Mouse (Mus musculus) retina, postnatal 1 day (tissue): Measurements from ENCODE around the gene Nanog.
"Not testable (repeated sequence)": the region's sequence is repeated elsewhere in the genome, so short reads cannot be mapped to it uniquely, and the experiment has no call there.

Source experiments
- DNase-seq: peaks from one replicate; pipeline ENCODE4 v3.0.0-alpha.2; 2012

Nanog gene

DNA sequence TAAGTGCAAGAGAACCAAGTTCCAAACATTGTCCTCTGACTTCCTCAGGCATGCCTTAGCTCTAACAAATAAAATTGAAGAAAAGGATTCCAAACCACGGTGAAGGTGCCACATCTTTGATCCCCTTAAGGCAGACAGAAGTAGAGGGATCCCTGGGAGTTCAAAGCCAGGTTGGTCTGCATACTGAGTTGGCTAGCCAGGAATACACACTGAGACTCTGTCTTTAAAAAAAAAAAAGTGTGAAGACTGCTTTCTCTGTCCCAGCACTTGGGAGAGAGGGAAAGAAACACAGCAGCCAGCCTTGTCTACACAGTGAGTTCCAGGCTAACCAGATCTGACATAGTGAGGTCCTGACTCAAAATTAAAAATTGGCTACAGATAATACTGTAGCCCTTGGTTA lies 3.6 kb upstream of the Nanog start:
- no peak for DNase-seq

DNA sequence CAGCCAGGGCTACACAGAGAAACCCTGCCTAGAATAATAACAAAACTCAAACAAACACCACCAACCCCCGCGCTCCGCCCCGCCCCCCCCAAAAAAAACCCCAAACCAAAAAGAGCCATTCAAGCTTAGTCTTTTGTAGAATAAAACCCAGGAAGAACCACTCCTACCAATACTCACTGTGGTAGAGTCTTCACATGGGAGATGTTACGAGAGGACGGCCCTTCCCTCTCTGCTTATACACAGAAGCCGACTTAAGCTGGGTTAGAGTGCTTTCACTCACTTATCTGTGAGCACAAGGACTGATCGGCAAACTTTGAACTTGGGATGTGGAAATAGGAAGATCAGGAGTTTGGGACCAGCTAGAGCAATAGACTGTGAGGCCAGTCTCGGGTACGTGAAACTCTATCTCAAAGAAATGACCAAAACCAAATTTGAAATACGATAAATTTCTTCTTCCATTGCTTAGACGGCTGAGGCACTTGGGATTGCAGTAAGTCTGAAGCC lies 900 bp upstream of the Nanog start:
- DNase-seq, result no peak

DNA sequence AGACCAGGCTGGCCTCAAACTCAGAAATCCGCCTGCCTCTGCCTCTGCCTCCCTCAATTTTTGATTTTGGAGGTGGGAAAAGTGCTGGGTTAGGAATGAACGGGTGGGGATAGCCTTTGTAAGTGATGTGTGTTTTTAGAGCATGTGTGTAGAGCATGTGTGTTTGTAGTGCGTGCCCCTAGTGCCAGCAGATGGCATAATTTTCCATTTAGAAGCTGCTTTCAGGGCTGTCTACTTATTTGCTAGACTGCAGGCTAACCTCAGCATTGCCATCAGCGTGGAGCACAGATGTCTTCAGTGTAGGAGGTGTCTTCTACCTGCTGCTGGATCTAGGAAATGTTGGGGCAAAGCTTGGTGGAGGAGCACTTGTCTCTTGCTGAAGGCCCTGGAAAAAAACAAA lies 1.5 kb downstream of the Nanog start:
- no peak for DNase-seq

DNA sequence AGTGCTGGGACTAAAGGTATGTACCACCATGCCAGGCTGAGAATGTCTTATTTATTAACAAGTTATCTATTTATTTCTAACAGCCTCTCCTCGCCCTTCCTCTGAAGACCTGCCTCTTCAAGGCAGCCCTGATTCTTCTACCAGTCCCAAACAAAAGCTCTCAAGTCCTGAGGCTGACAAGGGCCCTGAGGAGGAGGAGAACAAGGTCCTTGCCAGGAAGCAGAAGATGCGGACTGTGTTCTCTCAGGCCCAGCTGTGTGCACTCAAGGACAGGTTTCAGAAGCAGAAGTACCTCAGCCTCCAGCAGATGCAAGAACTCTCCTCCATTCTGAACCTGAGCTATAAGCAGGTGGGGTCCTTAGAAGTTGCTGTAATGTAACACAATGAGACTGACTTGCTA lies 4.2 kb downstream of the Nanog start:
- DNase-seq, result no peak

DNA sequence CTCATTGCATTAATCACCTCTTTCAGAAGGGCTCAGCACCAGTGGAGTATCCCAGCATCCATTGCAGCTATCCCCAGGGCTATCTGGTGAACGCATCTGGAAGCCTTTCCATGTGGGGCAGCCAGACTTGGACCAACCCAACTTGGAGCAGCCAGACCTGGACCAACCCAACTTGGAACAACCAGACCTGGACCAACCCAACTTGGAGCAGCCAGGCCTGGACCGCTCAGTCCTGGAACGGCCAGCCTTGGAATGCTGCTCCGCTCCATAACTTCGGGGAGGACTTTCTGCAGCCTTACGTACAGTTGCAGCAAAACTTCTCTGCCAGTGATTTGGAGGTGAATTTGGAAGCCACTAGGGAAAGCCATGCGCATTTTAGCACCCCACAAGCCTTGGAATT lies 5.8 kb downstream of the Nanog start:
- not testable (repeated sequence) for DNase-seq

DNA sequence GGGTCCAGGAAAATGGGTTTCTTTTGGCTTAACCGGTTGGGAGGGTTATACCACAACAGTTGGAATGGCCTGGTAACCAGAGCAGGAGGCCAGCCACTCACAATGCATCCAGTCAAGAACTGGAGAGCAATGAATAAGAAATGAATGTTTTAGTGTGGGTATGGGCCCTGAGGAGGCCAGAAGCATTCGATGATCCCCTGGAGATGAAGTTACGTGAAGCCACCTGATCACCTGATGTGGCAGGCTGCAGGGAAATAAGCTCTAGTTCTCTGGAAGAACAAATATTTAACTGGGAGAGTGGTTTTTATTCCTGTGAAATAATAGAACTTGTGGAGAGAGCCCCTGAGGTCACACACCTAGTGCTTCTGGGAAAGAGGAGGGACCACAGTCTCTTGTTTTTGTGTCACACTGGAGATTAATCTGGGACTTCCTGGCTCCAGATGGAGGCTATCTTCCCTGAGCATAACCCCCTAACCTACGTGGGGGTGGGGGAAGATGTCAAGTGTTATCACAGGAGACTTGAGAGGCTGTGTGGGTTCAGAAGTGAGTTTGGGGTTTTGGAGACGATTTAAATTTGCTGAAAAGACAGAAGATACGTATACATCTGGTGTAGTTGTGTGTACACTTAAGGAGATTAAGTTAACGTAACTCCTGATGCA lies 7.5 kb downstream of the Nanog start:
- DNase-seq, result no peak

DNA sequence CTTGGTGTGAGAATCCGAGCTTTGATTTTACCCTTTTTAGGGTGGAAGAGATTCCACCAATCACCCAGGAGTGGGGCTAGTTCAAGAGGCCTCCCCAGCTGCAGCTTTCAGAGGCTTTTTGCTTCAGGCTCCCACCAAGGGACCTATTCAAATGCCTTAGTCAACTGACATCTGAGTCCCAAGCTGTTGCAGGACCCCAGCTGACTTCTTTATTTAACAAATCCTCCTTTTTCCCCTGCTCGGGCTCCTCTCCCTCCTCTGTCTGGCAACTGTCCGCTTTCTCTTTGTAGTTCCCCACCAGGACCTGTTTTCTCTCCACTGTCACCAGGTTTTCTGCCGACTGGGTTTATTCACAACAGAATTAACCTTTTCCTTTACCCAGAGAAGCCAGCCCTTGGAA lies 8.6 kb downstream of the Nanog start:
- DNase-seq, result no peak

DNA sequence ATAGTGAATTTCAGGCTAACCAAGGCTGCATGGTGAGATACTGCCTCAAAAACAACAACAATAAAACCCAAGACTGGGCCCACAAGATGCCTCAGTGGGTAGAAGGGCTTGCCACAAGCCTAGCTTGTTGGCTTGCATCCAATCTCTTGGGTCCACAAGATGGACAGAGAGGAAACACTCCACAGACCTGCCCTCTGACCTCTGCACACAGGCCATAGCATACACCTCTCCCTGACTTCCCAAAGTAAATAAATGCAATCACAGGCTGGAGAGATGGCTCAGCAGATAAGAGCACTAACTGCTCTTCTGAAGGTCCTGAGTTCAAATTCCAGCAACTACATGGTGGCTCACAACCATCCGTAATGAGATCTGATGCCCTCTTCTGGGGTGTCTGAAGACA lies 10.9 kb downstream of the Nanog start:
- DNase-seq, result not testable (repeated sequence)

DNA sequence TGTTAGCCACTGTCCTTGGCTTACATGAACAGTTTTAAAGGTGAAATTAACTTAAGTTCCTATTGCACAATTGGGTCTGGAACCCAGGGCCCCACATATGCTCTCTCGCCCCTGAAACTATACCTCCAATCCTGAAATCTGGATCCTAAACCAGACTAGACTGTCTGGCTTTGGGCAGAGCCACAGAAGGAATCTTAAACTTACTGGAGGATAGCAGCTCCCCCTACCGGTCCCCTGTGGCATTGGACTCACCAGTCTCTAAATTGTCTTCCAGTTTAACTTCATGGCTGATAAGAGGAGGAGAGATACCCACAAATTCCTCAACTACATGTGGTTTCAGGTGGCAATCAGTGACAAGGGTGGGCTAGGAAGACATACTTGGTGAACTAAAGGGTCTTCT lies 12.7 kb downstream of the Nanog start:
- peak; percentile 55 for DNase-seq

DNA sequence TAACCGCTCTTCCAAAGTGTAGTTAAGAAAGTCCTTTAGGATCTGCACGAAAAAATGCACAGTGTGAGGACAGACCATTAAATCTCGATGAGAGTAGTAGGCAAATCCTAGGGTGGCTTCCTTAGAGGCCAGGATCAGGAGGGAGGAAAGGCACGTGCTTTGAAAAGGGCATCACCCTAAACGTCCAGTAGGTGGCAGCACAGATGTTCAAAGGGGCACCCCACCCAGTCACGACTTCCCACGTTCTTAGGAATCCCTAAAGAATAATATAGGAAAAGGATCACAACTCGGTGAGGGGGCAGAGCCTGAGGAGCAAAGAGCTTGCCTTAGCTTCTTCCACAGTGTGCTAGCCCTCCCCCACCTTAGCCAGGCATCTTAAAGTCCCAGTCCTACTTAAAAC lies 32.7 kb downstream of the Nanog start:
- DNase-seq, result peak; percentile 85

DNA sequence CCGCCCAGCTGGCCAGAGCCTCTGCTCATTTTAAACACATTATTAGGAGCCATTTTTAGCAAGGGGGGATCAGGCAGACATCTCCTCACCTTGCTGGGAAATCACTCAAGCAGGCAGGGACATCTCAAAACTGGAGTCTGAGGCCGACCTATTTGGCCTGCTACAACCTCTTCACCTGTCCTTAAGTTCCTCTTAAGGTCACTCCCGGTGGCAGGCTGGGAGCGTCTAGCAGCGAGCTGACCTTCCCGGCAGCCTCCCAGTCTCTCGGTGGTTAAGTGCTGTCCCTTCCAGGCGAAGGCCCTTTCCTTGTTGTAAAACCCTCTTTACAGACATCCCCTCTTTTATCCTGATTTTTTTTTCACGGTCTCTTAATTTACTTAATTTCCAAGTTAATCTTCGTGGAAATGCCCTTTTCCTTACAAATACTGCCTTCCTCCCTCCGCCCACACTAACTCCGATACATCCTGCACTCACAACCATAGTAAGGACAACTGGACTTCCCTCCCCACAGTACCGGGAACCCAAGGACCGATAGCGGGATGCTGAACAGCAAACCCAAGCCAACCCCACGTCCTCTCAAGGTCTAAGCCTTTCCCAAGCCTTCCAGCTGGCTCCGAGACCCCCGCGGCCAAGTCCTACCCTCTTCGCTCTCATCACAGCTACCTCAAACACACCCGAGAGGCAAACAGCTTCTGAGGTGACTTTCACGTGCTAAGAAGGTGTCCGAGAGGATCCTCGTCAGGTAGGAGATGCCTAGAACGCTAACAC lies 34.4 kb downstream of the Nanog start:
- DNase-seq, result peak; percentile 40

DNA sequence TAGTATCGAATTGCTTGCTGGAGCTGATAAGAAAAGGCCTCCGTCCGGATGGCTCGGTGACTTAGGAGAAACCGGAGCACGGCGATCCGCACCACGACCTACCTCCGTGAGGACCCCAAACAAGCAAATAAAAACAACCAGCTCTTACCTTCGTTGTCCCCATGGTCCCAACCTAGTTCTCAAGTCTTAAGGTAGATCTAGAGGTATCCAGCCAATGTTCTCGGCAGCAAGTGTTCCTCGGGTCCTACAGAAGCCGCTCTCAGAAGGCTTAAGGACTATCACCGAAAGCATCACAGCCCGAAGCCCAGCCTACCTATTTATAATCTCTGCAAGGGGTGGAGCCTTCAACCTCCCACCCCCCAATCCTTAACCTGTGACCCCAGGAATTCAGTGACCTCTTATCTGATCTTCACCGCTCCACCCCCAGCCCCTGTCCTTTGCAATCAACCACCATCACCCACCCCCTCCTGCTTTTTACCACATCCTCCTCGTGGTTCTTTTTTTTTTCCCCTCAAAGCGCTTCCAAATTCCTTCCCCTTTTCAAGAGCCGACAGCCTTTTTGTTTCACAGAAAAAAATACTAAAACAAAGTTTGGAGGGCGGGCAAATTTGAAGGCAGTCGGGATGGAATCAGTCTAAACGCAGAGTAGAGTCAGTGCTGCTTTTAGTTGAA lies 35.1 kb downstream of the Nanog start:
- DNase-seq, result peak; percentile 75

DNA sequence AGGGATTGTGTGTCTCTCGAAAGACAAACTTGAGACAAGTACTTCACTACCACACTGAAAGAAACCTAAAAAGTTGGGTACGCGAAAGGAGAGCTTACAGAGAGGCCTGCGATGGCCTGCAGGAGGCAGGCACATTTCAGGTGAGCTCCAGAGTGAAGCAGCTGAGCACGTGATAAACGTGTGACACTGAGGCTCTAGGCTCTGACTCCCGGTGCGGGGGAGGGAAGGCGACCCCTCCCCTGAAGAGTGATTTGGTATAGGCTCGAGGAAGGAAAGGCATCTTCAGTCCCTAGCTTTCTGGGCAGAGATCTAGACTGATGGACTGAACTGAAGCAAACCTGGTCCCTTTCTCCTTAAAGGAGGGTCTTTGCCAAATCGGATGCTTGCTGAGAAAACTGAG lies 36.1 kb downstream of the Nanog start:
- no peak for DNase-seq

DNA sequence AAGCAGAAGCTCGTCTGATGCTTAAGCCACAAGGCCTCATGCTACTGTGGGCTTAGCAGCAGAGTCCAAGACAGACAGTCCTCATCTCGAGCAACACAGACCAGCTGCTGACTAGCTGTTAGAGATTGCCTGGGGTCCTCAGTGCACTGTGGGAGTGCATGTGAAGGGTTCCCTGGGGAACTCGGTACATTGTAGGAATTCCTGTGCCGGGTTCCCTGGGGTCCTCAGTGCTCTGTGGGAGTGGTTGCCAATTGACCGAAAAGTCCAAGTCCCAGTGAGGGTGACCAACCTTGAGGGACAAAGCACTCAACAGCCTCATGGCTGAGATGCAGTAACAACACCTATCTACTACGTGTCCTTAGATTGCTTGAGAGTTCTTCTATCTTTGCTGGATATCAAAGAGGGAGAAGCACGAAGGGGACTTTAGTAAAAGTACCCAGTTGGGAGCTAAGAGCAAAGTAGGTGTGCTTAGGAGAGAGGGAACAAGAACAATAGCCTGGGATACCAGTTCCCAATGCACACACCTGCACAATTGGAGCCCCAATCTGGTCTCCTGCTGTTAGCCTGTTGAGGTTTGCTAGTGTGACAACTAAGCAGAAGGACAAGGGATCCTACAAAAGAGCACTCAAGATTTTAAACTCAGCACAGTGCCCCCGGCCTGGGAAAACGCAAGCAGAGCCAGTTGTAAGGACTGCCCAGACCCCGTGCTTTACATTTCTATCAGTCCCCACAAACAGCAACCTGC lies 37.4 kb downstream of the Nanog start:
- DNase-seq, result no peak

DNA sequence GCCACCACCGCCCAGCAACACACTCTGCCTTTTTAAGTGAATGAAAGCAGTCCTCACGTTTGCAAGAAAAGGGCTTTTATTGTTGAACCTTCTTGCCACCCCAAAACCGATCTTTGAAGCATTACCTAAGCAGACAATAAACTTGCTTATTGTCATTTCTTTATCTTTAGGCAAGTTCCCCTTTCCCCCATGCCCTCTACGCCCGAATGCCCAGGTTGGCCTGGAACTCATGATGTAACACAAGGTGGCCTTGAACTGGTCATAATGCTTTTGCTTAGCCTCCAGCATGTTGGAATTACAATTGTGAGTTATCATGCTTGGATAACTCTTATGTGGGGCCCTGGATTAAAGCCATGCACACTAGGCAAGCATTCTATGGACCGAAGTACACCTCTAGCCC lies 43.3 kb downstream of the Nanog start:
- DNase-seq, result no peak

DNA sequence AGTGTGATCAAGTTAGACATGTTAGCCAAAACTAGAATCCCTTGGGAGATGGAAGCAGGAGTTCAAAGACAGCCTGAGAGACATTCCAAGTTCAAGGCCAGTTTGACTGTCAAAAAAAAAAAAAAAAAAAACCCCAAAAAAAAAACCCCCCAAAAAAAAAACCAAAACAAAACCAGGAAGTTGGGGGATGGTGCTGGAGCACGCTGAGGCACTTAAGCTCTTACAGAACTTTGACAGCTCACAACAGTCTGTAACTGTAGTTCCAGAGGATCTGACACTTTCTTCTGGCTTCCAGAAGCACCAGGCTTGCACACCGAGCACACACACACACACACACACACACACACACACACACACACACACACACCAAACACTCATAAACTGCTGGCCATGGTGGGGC lies 48.6 kb downstream of the Nanog start:
- no peak for DNase-seq

DNA sequence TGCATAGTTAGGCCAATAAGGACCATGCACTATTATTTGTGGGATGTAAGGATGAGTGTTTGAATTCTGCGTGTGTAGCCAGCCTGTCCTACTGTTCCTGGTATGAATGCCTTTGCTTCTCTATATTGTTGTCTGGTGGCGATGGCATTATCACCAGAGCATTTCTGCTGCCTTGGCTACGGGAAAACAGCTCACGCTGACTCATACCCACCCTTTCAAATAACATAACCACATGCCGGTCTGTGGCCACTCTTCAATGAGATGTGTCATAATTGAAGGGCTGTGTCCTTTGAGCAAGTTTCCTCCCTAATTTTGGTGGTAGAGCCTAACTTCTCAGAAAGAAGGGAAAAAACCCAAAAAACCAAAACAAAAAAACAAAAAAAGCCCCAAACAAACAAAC lies 51.4 kb downstream of the Nanog start:
- DNase-seq, result no peak

DNA sequence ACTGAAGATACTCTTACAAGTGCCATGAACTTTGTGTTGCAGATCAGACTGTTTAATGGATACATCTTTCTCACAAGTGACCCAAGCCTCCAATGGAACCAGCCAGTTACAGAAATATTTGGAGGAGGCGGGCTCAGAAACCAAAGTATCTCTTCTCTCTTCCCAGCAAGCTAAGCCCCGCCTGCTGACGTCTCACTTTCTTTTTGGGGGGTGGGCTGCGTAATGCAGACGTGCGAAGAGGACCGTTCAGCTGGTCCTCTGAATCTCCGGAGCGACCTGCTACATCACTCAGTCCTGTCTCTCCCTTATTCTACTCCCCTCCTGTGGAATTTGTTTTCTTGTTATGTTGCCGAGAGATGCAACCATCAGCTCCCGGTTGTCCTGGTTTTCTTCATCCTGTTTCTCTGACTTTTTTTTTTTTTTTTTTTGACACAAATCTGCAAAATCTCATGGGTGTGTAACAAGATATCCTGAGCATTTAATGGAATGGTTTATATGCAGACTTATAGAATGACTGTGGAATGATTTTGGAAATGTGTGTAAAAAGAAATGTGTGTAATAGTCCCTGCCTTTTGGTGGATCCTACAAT lies 53.8 kb downstream of the Nanog start:
- DNase-seq, result peak; percentile 93

DNA sequence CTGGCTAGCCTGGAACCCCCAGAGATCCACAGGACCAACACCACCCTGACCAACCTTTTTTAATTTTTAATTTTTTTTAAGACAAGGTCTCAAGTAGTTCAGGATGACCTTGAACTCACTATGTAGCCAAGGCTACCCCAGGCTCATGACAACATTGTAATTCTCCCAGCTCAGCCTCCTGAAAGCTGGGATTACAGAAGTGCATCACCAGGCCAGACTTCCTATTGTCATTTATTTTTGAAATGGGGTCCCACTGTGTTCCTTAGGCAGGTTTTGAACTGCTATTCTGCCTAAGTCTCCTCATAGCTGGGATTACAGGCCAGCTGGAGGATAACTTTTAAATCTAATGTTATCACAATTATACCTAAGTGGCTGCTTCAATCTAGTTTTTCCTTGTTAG lies 54.6 kb downstream of the Nanog start:
- DNase-seq, result no peak

DNA sequence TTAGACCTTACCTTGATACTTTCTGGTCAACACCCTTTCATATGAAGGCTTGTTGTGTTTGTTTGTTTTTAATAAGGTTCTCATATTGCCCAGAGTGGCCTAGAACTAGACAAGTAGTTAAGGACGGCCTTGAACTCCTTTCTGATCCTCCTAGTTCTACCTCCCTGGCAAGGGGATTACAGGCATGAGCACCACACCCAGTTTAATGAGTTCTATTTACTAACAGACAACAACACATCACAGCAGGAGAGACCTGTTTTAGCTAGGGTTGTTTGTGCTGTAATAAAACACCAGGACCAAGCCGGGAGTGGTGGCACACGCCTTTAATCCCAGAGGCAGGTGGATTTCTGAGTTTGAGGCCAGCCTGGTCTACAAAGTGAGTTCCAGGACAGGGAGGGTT lies 55.2 kb downstream of the Nanog start:
- DNase-seq, result no peak

DNA sequence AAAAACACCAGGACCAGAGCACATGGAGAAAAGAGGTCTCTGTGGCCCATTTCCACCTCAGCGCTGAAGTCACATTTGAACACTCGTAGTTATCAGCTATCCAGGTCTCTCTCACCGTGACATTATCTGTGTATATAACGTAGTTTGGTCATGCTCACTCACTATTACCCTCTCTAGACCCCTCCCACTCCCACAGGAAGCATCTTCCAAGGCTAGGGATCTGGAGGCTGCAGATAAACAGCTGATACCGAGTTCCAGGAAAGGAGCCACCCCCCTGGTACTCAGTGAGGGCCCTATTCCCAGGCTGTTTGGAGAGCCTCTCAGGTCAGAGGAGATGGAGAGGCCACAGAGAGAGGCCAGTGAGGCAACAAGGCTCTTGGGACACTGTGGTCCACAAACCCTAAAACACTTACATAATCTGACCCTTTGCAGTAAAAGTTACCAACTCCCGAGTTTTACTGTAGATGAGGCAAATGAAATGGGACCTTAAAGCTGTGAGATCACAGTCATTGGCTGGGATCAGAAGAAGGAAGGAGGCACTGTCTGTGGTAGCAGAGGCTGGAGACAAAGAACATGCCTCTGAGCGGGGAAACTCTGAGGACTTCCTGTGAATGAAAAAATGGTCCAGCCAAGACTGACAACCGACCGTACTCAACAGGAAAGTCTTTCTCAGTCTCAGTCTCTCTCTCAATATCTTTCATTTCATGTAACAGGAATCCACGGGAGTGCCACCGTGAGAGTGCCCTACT lies 55.8 kb downstream of the Nanog start:
- no peak for DNase-seq

DNA sequence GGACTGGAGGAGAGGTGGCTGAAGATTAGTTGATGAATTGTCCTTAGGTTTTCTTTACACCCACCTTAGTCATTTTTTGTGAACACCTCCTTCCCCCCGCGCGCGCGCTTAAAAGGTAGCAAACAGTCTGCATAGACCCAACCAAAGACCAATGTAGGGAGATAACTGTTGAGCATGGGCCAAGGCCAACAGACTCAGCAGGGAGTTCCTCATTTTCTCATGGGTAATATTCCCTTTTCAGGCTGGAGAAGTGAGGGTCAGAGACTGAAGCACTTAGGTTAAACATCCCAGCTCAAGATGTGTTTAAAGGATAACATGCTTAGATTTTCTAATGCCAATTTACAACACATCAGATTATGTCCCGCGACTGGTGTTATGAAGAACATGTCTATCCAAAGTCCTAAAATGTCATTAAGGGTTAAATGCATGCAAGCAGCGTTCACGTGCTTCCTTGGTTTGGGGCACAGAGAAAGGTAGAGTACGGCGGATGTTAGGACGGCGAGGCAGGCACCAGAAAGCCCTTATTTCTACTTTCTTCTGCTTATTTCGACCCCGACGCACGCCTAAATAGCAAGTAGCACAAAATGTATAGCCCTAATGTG lies 56.7 kb downstream of the Nanog start:
- DNase-seq, result no peak
